Mouse (Mus musculus) splenic B cell, adult 2 months (primary cell): ENCODE measurements around the gene Gpr132.
A peak's percentile ranks its signal among the peaks of the same experiment; 100 is the strongest.

Experiments
- DNase-seq: peaks from one replicate; pipeline ENCODE4 v3.0.0-alpha.2; 2011; ENCODE audit warnings: low read depth, low spot score
- H3K27me3 ChIP-seq: 2 replicates; pipeline ENCODE4 v1.6.1; 2012; ENCODE audit warnings: mild to moderate bottlenecking, low read length, moderate library complexity, mixed read lengths; ENCODE audit not compliant: control insufficient read depth, poor library complexity, insufficient read depth, severe bottlenecking
- H3K36me3 ChIP-seq: 2 replicates; pipeline ENCODE4 v1.6.1; 2012; ENCODE audit warnings: mild to moderate bottlenecking, low read length, moderate library complexity, mixed read lengths; ENCODE audit not compliant: control insufficient read depth, poor library complexity, insufficient read depth, severe bottlenecking

Gene Gpr132

DNA sequence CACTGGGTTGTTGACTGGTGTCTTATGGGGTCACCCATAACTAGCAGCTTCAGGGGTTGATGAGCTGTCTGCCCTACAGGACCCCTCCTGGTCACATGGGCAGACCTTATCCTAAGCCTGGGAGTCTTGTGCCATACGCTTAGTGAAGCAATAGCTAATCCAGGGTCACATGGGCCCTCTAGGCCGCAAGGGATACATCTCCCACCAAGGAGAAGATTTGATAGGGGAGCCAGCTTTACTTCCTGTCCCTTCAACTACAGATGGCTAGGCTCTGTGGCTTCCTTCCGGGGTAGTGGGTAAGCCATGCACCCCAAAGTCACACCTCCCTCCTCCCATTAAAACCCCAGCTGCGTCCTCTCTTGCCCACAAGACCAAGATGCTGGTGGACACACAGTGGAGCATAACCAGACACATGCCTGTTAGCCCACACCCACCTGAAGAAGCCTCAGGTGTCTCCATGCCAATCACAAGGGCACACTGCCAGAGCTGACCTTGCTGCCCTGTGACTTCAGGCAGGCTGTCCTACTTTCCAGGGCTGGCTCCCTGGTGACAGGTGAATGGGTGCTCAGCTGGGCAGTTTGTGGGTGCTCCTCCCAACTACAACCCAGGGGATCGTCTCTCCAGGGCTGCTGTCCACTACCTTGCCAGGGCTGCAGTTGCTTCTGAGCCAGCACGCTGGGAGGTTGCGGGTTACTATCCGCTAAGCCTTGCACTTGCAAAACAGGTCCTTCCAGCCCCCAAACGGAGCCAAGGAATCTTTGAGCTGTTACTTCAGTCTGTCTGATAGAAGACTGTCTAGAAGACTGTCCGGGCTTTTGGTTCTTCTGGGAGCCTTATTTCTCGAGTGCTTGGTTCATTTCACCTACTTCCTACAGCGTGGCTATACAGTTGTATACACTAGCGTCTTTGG, at the start of gene Gpr132:
Gpr132 (minus strand) TSS at position 51 of the 910 bp plus-strand sequence.
- DNase-seq: peak; percentile 60
- Histone ChIP-seq H3K27me3 (no peaks in the 10 kb centered on the region), H3K36me3 (no peaks in the 10 kb centered on the region)

DNA sequence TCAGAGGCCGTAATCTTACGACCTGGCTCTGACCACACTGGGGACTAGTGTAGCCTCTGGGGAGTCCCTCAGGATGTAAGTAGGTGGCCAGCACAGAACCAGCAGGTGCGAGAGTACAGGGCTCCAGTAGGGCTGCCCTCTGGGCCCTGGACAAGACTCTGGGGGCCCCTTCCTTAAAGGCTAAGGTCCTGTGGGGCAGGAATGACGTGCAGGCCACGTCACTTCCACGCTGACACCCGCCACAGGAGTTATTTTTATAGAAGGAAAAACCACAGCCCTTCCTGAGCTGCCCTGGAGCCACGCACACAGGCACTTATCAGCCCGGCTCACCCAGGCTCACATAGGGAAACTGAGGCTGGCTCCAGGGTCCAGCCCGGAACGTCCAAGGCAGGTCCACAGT, 49.5 kb upstream of the Gpr132 start:
- DNase-seq: no peak
- H3K27me3 ChIP-seq: no peaks in the 10 kb centered on the region
- no peaks in the 10 kb centered on the region for H3K36me3 ChIP-seq

DNA sequence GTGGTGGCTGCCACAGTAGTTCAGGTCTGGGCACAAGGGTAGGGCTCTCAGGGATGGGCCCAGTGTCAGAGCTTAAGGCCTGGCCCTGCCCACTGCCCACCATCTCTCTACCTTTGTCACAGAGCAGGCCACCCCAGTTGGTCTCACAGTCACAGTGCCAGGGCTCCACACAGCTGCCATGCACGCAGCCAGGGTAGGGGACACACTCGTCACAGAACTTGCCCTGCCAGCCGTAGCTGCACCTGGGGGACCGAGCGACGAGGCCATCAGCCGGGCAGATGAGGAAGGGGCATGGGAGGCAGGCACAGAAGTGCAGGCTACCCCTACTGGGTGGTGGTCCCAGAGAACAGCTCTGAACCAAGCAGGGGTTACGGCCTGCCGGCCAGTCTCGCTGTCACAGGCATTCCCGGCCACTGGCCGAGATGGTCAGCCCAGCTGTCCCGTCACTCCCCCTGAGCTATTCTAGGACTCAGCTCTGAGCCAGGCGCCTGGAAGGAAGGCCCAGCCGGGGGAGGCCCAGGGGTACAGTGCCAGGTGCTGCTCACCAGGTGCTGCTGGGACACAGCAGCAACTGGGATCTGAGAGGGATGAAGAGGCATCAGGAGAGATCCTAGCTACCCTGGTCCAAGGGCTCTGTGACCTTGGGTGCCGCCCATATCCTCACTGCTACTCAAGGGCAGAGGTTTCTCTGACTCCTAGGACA, 48.8 kb upstream of the Gpr132 start:
- no peaks in the 10 kb centered on the region for H3K27me3 ChIP-seq
- no peak for DNase-seq

GRCm38 (mm10) chr12:112915587-112915986, 47.6 kb upstream of the Gpr132 start:
- no peaks in the 10 kb centered on the region for H3K36me3 ChIP-seq
- no peaks in the 10 kb centered on the region for H3K27me3 ChIP-seq

More for the DNA sequence above, 48.8 kb upstream of the Gpr132 start:
- H3K36me3 ChIP-seq: no peaks in the 10 kb centered on the region

DNA sequence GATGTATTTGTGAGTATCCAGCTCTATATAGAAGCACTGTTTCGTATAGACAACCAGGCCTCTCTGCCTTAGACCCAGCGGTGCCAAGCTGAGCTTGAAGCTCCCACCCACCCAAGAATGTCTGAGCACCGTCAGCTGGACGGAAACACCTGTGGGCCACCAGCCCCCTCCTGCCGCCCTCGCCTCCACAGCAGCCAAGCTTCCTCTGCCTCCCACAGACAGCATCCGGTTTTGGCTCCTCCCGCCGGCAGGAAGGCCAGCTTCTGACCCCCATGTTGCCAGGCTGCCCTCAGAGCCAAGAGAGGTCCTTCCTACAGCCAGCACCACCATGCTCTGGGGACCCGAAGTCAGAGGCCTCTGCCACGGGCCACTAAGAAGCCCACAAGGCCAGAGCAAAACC, 46.5 kb upstream of the Gpr132 start:
- no peaks in the 10 kb centered on the region for H3K27me3 ChIP-seq
- no peaks in the 10 kb centered on the region for H3K36me3 ChIP-seq
- no peak for DNase-seq

More at GRCm38 (mm10) chr12:112915587-112915986, 47.6 kb upstream of the Gpr132 start:
- no peak for DNase-seq

DNA sequence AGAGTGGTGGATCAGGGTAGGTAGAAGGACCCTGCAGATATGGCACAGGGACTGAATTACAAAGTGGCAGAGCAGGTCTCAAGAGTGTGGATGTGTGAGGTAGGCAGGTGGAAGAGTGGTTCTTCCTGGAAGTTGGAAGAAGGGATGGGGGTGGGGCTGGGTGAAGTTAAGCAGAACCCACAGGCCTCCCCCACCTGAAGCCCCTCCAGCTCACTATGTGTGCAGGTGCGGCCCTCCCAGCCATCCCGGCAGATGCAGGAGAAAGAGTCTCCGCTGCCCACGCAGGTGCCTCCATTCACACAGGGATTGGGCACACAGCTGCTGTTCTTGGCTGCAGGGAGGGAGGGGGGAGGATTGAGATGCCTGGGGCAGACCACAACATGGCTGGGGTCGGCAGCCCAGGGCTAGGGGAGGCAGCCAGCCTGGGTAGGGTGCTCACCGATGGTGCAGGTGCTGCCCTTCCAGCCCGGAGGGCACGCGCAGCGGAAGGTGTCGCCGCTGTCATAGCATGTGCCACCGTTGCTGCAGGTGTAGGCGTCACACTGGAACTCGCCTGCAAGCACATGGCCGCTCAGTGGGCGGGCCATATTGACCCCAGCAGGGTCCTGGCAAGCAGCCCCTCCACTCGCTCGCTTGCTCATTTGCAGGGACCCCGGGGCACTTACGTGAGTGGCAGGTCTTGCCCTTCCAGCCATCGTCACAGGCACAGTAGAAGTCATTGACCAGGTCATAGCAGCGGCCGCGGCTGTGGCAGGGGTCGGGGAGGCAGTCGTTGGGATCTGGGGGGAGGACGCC, 45.1 kb upstream of the Gpr132 start:
- DNase-seq: no peak
- H3K27me3 ChIP-seq: no peaks in the 10 kb centered on the region
- no peaks in the 10 kb centered on the region for H3K36me3 ChIP-seq

DNA sequence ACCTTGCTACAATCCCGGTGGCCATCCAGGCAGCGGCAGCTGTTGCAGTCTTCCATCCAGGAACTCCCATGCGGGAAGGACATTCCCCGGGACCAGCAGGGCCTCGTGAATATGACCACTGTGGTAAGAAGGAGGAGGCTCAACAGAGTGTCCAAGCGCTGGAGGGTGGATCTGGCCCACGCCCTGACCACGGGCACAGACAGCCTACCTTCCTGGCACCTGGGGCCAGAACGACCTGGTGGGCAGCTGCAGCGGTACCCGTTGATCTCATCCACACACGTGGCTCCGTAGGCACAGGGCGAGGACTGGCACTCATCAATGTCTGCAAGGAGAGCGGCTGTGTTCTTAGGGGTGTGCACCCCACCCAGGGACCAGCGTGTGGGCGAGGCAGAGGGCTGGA, 43.7 kb upstream of the Gpr132 start:
- Histone ChIP-seq H3K27me3 (no peaks in the 10 kb centered on the region), H3K36me3 (no peaks in the 10 kb centered on the region)
- DNase-seq: no peak

- Histone ChIP-seq H3K36me3 (no peaks in the 10 kb centered on the region), H3K27me3 (no peaks in the 10 kb centered on the region)
- DNase-seq: no peak
Measured at GRCm38 (mm10) chr12:112908991-112909390, 41.0 kb upstream of the Gpr132 start.

DNA sequence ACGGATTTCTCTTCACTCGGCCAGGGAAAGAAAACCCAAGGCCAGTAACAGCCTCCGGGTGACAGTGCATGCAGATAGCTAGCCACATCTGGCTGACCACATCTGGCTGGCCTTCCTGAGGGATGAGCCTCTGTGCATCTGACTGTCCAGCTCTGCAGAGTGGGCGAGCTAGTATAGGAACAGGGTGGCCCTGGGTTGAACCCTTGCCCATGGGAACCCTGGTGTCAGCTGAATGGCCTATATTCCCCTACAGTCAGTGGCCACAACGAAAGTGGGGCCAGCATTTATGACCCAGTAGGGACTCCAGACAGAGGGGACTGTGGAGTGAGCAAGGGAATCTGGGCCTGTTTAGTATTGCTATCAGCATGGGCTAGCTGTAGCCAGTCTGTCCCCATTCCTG, 37.0 kb upstream of the Gpr132 start:
- no peak for DNase-seq
- H3K36me3 ChIP-seq: no peaks in the 10 kb centered on the region
- H3K27me3 ChIP-seq: no peaks in the 10 kb centered on the region

- Histone ChIP-seq H3K36me3 (no peaks in the 10 kb centered on the region), H3K27me3 (no peaks in the 10 kb centered on the region)
- DNase-seq: no peak
Measured at GRCm38 (mm10) chr12:112903941-112904340, 35.9 kb upstream of the Gpr132 start.

DNA sequence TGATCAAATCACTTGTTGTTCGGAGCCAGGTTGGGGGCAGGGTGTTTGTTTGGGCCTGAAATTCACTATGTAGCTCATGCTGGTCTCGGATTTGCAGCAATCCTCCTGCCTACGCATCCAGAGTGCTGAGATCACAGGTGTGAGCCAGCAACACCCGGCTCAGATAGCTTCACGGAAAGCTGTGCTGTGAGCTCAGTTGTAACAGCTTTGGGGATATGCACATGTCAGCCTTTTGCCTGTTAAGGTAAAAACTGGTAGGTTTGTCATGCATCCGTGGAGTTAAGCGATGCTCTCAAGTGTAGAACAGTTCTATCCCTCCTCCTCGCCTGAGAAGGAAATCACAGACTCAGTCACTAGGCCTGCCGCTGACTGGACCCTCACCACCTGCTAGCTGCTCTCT, 32.6 kb upstream of the Gpr132 start:
- no peak for DNase-seq
- Histone ChIP-seq H3K27me3 (no peaks in the 10 kb centered on the region; the same call in 1 of the 2 replicates), H3K36me3 (no peaks in the 10 kb centered on the region)

GRCm38 (mm10) chr12:112898960-112899359, 30.9 kb upstream of the Gpr132 start:
- no peak for DNase-seq
- Histone ChIP-seq H3K36me3 (no peaks in the 10 kb centered on the region), H3K27me3 (no peaks in the 10 kb centered on the region; the same call in 1 of the 2 replicates)

DNA sequence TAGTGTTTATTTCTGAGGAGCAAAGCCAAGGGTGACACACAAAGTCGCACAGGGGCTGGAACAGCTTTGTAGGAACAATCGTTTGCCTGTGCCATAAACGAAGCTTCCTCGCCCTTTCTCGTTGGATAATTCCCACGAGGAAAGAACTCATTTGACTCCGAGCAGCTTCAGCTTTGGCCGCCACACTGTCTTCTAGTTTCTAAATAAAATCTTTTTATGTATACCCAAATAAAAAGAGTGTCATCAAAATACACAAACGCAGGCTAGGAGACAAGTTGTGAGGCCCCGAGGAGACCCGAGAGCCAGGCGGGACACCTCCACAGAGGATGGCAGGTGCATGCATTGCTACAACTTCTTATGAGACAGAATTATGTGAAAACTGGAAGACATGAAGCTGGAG, 30.3 kb upstream of the Gpr132 start:
- no peak for DNase-seq
- Histone ChIP-seq H3K27me3 (no peaks in the 10 kb centered on the region; the same call in 1 of the 2 replicates), H3K36me3 (no peaks in the 10 kb centered on the region)

DNA sequence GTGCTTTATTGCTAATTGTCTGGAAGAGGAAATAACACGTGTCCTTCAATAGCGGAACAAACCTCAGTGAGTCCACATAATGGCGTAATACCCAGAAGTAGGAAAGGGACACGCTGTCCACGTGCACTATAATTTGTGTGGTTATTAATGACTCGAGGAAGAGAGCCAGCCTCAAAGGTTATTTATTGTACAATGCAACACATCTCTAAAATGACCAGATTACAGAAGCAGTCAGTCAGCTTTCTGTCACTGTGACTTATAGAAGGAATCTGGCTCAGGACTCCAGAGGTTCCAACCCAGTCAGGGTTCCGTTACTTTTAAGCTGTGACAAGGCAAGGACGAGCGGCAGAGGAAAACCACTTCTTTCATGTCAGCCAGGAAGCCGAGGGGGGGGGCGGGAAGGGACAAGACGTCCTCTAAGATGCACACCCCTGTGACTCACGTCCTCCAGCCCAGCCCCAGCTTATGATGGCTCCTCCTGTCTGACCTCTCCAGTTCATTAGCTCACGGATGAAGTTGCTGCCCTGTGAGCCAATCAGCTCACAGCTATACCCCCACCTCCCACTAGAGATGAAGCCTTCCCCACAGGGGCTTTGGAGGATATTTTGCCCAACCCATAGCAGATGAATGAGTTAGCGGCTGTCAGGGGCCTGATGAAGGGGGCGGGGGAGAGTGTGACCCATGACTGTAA, 29.6 kb upstream of the Gpr132 start:
- H3K36me3 ChIP-seq: no peaks in the 10 kb centered on the region
- peak; percentile 55 for DNase-seq

More for the DNA sequence above, 29.6 kb upstream of the Gpr132 start:
- no peaks in the 10 kb centered on the region; the same call in 1 of the 2 replicates for H3K27me3 ChIP-seq
